Mouse (Mus musculus) kidney, adult 2 months (tissue): ENCODE measurements around the gene P2rx4.

Experiments
- CTCF ChIP-seq: fragments of 200-500 bp; conservative IDR thresholded peaks from 2 replicates; pipeline ENCODE4 v1.5.1; 2011; ENCODE audit warnings: low read depth, mild to moderate bottlenecking, control low read depth, low read length, moderate library complexity, mixed read lengths; ENCODE audit not compliant: insufficient read depth, insufficient read length
- POLR2A ChIP-seq: fragments of 200-500 bp; IDR thresholded peaks from one replicate; pipeline ENCODE4 v1.6.1; 2011; ENCODE audit warnings: low read depth, low read length, control low read depth

- TF ChIP-seq CTCF (no peak), POLR2A (no peak)
Observed at GRCm38 (mm10) chr5:122689153-122689552, 18.2 kb upstream of the P2rx4 start.
